Mouse (Mus musculus) G1E (cell line): ENCODE measurements around the gene Rp9. TPM values are rescaled to one million over a fixed set of nuclear protein-coding genes. Genes with fewer than 3 reads are reported as not detected.
A peak's percentile ranks its signal among the peaks of the same experiment; 100 is the strongest.

Experiments
- ATAC-seq: 2 replicates; pipeline ENCODE4 v1.8.0; 2016; ENCODE audit warnings: mild to moderate bottlenecking; ENCODE audit not compliant: insufficient number of reproducible peaks, poor library complexity, low FRiP score, severe bottlenecking; ENCODE audit errors: extremely low read depth
- DNase-seq: peaks from one replicate; pipeline ENCODE4 v3.0.0; 2012; ENCODE audit warnings: low spot score
- H3K27me3 ChIP-seq: 2 replicates; pipeline ENCODE4 v1.6.1; 2012; ENCODE audit warnings: mild to moderate bottlenecking, low read length, inconsistent platforms; ENCODE audit not compliant: insufficient read depth
- H3K36me3 ChIP-seq: replicated peaks from 2 replicates; pipeline ENCODE3; 2012; ENCODE audit warnings: mild to moderate bottlenecking, inconsistent platforms
- H3K4me1 ChIP-seq: 2 replicates; pipeline ENCODE4 v1.6.1; 2012; ENCODE audit warnings: low read depth, low read length, inconsistent platforms, mixed read lengths; ENCODE audit not compliant: insufficient read depth
- H3K4me3 ChIP-seq: 2 replicates; pipeline ENCODE4 v1.5.1; 2012; ENCODE audit warnings: low read depth, mild to moderate bottlenecking, inconsistent platforms, low read length, moderate library complexity, mixed read lengths
- H3K9me3 ChIP-seq: replicated peaks from 2 replicates; pipeline ENCODE4 v1.6.1; 2012; ENCODE audit warnings: inconsistent platforms
- CTCF ChIP-seq: IDR thresholded peaks from 2 replicates; pipeline ENCODE4 v1.5.1; 2012; ENCODE audit warnings: low read depth, low read length, inconsistent platforms, mixed read lengths
- GATA1 ChIP-seq: IDR thresholded peaks from 2 replicates; pipeline ENCODE4 v1.6.1; 2012; ENCODE audit warnings: borderline replicate concordance, low read length, inconsistent platforms, mixed read lengths
- GATA2 ChIP-seq: IDR thresholded peaks from 2 replicates; pipeline ENCODE4 v1.6.1; 2012; ENCODE audit warnings: low read depth, low read length, inconsistent platforms, borderline replicate concordance
- POLR2AphosphoS5 ChIP-seq: IDR thresholded peaks from 2 replicates; pipeline ENCODE4 v1.6.1; 2012; ENCODE audit warnings: low read depth, low read length, inconsistent platforms; ENCODE audit not compliant: insufficient replicate concordance
- TAL1 ChIP-seq: conservative IDR thresholded peaks from 2 replicates; pipeline ENCODE4 v1.6.1; 2012; ENCODE audit warnings: low read depth, low read length, inconsistent platforms, mixed read lengths
- polyA plus RNA-seq: library from polyadenylated mRNA; stranded (reverse); fragments of >175 nt; gene quantifications from 2 replicates; pipeline ENCODE4 v1.2.3, GENCODE M21; 2012
- total RNA-seq, 2 experiments: library from RNA; stranded (forward) in 1 of 2; stranded (reverse) in 1 of 2; fragments of 200-1000 nt in 1 of 2; fragments of >200 nt in 1 of 2; fragmentation: Nextera tagmentation in 1 of 2; gene quantifications; 2 replicates each; pipeline ENCODE4 v1.2.3; 2014 to 2017

Gene Rp9
- total and polyA plus RNA-seq, 3 experiments: 104 to 130 (median 113) TPM

- no peak for TF ChIP-seq CTCF
- TF ChIP-seq GATA1: no peak
- TF ChIP-seq POLR2AphosphoS5: no peak
- no peak for TF ChIP-seq TAL1
- TF ChIP-seq GATA2: no peak
- Histone ChIP-seq H3K4me1 (peaks cover 40% of the 10 kb centered on the region), H3K9me3 (no peaks in the 10 kb centered on the region), H3K4me3 (peak within 1 kb of the TSS; percentile 83), H3K36me3 (peaks cover 21% of the 10 kb centered on the region), H3K27me3 (no peaks in the 10 kb centered on the region)
- DNase-seq (peak; percentile 74), ATAC-seq (peak; percentile 71)
Measured at GRCm38 (mm10) chr9:22389021-22389476, 80.5 kb downstream of the Rp9 start, which contains the start of gene Anln. Gene Anln (minus strand): TSS chr9:22389188.

- H3K9me3 ChIP-seq: no peaks in the 10 kb centered on the region
- H3K27me3 ChIP-seq: no peaks in the 10 kb centered on the region
- ATAC-seq (0 out of 2 replicates have a peak, but pooled peaks have one; percentile 12), DNase-seq (peak; percentile 37)
- TF ChIP-seq GATA1: no peak
- no peak for TF ChIP-seq GATA2
- peaks cover 24% of the 10 kb centered on the region for H3K36me3 ChIP-seq
- H3K4me3 ChIP-seq: peak overlapping the region; percentile 83
- H3K4me1 ChIP-seq: peaks cover 45% of the 10 kb centered on the region
Measured at GRCm38 (mm10) chr9:22388401-22388980, 81.1 kb downstream of the Rp9 start.

- TF ChIP-seq GATA1: no peak
- TF ChIP-seq CTCF: no peak
- no peak for TF ChIP-seq GATA2
- no peak for TF ChIP-seq TAL1
- TF ChIP-seq POLR2AphosphoS5: no peak
- Histone ChIP-seq H3K4me3 (peak overlapping the region; percentile 83), H3K36me3 (peaks cover 30% of the 10 kb centered on the region), H3K4me1 (peaks cover 50% of the 10 kb centered on the region), H3K27me3 (no peaks in the 10 kb centered on the region), H3K9me3 (no peaks in the 10 kb centered on the region)
- DNase-seq (peak; percentile 29), ATAC-seq (no peak)
Measured at GRCm38 (mm10) chr9:22387901-22388300, 81.6 kb downstream of the Rp9 start.

- peaks cover 63% of the 10 kb centered on the region for H3K4me1 ChIP-seq
Measured at GRCm38 (mm10) chr9:22385890-22386289, 83.7 kb downstream of the Rp9 start.

GRCm38 (mm10) chr9:22376086-22376485 is 93.5 kb downstream of the Rp9 start:
- no peak for ATAC-seq

More at GRCm38 (mm10) chr9:22385890-22386289, 83.7 kb downstream of the Rp9 start:
- no peak for DNase-seq
- TF ChIP-seq GATA2 (no peak), GATA1 (no peak), CTCF (no peak)
- no peak for ATAC-seq
- H3K36me3 ChIP-seq: peaks cover 47% of the 10 kb centered on the region
- no peaks in the 10 kb centered on the region for H3K27me3 ChIP-seq
- H3K4me3 ChIP-seq: no peak overlapping the region; the same call in 1 of the 2 replicates
- no peaks in the 10 kb centered on the region for H3K9me3 ChIP-seq

GRCm38 (mm10) chr9:22372760-22373159 is 96.8 kb downstream of the Rp9 start:
- Histone ChIP-seq H3K9me3 (no peaks in the 10 kb centered on the region), H3K4me3 (no peak overlapping the region), H3K4me1 (peaks cover 45% of the 10 kb centered on the region), H3K27me3 (no peaks in the 10 kb centered on the region), H3K36me3 (peaks cover 89% of the 10 kb centered on the region)
- TF ChIP-seq TAL1: no peak
- no peak for TF ChIP-seq GATA1
- peak; percentile 18; the same call in 1 of the 2 replicates for TF ChIP-seq CTCF
- TF ChIP-seq POLR2AphosphoS5: no peak
- TF ChIP-seq GATA2: no peak
- DNase-seq (no peak), ATAC-seq (no peak)

More at GRCm38 (mm10) chr9:22376086-22376485, 93.5 kb downstream of the Rp9 start:
- Histone ChIP-seq H3K4me3 (no peak overlapping the region), H3K36me3 (peaks cover 92% of the 10 kb centered on the region), H3K4me1 (peaks cover 19% of the 10 kb centered on the region), H3K27me3 (no peaks in the 10 kb centered on the region), H3K9me3 (no peaks in the 10 kb centered on the region)
- no peak for DNase-seq
- no peak for TF ChIP-seq TAL1
- TF ChIP-seq GATA2: no peak
- no peak for TF ChIP-seq POLR2AphosphoS5
- no peak for TF ChIP-seq GATA1
- TF ChIP-seq CTCF: no peak

- Histone ChIP-seq H3K4me1 (peaks cover 68% of the 10 kb centered on the region), H3K4me3 (peak overlapping the region; percentile 16; the same call in 1 of the 2 replicates), H3K36me3 (peaks cover 90% of the 10 kb centered on the region), H3K27me3 (no peaks in the 10 kb centered on the region), H3K9me3 (no peaks in the 10 kb centered on the region)
- ATAC-seq: no peak
- no peak for DNase-seq
- no peak for TF ChIP-seq POLR2AphosphoS5
- no peak for TF ChIP-seq CTCF
- no peak for TF ChIP-seq GATA2
- TF ChIP-seq TAL1: no peak
- no peak for TF ChIP-seq GATA1
Measured at GRCm38 (mm10) chr9:22368030-22368429, 101.5 kb downstream of the Rp9 start.
